Mouse (Mus musculus) activated CD4-positive, CD25-positive, alpha-beta regulatory T cell, adult 4 months (primary cell): ENCODE data around the gene Tmed11. TPM values are rescaled to one million over a fixed set of nuclear protein-coding genes. Genes with fewer than 3 reads are reported as not detected.
"Not testable (repeated sequence)": the region's sequence is repeated elsewhere in the genome, so short reads cannot be mapped to it uniquely, and the experiment has no call there.

ENCODE experiments used
- ATAC-seq: one replicate; pipeline ENCODE4 v1.8.0; 2017
- polyA plus RNA-seq, 2 experiments: library from polyadenylated mRNA; unstranded; fragments of 100-300 nt; shearing (Covaris generic); gene quantifications; one replicate each; pipeline ENCODE4 v1.2.1; 2017

Gene Tmed11
- polyA plus RNA-seq, result not detected

- not testable (repeated sequence) for ATAC-seq
These were observed at the start of gene Tmed11 for GRCm38 (mm10) chr5:108795263-108795662. Gene Tmed11, minus strand, starts transcription at chr5:108795363.

GRCm38 (mm10) chr5:108836156-108836555 is 41.0 kb upstream of the Tmed11 start:
- no peak for ATAC-seq

DNA sequence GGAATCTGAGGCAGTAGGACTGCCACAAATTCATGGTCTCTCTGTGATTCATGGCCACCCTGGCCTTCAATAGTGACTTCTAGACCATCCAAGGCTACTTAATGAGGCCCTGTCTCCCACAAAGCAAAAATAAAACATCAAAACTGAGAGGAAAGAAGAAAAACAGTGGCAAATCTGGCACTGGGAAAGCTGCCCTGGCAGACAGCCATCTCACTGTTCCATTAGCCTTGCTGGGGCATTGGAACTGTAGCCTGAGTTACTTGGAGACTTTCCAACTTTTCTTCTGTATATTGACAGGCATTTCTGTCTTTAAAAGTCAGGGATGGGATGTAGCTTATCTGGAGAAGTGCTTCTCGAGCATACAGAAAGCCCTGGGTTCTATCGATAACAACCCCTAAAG is 28.1 kb upstream of the Tmed11 start:
- no peak for ATAC-seq

GRCm38 (mm10) chr5:108808750-108809149 is 13.6 kb upstream of the Tmed11 start, which contains the start of gene Vmn2r8:
Gene Vmn2r8, minus strand, starts transcription at chr5:108808850.
- ATAC-seq, result not testable (repeated sequence)

- ATAC-seq, result no peak
These were observed 8.5 kb upstream of the Tmed11 start for GRCm38 (mm10) chr5:108803646-108804045.

- not testable (repeated sequence) for ATAC-seq
These were observed 4.8 kb downstream of the Tmed11 start for GRCm38 (mm10) chr5:108790385-108790784.

DNA sequence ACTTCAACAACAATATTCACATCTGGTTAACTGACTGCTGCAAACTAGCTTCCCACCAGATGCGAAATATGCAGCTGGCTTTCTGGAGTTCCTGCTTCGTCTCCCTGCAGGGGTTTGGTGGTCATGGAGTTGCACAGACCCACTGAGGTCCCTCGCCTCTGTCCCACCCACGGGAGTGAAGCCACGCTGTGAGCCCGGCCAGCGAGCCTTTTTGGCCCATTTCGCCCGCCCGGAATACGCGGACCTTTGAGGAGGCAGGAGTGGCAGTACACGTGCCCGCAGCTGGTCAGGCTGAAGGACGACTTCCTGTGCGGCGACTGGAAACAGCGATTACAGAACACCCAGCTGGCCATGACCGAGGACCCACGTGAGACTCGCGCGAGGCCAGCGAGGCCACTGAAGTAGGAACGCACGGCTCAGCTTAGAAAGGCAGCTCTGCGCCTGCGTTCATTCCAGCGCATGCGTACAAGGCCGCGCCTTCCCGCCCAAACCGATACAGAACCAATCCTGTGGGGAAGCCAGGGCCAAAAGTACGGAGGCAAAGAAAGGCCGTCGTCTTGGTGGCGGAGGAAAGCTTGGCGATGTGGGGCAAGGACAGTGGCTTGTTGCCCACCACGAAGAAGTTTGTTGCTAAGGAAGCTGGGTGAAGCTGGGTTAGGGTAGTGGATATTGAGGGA is 20.4 kb downstream of the Tmed11 start, which contains the start of gene Rnf212:
Gene Rnf212 (minus strand): TSS at position 353 of the 677 bp plus-strand sequence.
- no peak for ATAC-seq

DNA sequence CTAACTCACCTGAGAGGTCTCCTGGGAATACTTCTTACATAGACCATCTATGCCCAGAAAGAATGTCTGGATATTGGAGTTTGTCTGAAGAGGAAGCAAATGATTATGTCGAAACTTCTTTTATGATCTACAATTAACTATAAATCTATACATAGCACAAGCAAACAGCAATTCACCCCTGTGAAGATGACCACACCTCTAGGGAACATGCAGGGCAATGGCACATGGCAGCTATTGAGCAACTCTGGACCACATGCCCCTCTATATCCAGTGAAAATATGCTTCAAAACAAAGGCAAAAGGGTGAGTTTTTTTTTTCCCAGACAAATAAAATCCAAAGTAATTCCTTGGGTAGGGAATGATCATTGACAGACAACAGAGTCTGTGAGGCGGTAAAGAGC is 35.2 kb downstream of the Tmed11 start:
- ATAC-seq, result no peak

DNA sequence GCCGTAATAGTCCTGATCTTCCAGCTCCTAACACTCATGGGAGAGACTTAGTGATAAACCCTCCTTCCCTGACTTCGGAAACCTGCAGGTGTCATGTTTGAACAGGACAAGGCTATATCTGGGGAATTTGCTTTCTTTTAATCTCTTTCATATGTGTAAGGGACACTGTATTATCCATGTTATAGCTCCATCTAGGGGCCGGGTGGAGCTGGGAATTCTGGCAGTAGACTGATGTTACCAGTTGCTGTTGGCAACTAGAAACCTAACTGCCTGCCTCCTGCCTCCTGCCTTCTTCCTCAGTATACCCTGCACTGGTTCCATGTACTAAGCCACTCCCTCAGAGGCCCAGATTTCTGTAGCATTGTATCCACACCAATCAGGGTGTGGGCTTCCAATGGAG is 36.8 kb downstream of the Tmed11 start:
- no peak for ATAC-seq

GRCm38 (mm10) chr5:108751258-108751657 is 43.9 kb downstream of the Tmed11 start:
- not testable (repeated sequence) for ATAC-seq

DNA sequence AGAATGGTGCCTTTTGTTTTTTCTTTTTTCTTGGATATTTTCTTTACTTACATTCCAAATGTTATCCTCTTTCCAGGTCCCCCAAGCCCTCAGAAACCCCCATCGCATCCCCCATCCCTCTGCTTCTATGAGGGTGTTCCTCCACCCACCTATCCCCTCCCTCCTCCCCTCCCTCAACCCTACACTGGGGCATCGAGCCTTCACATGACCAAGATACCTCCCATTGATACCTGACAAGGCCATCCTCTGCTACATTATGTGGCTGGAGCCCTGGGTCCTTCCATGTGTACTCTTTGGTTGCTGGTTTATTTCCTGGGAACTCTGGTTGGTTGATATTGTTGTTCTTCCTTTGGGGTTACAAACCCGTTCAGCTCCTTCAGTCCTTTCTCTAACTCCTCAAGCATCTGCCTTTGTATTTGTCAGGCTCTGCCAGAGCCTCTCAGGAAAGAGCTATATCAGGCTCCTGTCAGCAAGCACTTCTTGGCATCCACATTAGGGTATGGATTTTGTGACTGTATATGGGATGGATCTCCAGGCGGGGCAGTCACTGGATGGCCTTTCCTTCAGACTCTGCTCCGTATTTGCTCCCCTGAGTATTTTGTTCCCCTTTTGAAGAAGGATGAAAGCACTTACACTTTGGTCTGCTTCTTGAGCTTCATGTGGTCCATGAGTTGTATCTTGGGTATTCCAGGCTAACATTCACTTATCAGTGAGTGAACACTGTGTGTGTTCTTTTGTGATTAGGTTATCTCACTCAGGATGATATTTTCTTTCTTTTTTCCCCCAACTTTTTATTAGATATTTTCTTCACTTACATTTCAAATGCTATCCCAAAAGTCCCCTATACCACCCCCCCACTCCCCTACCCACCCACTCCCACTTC is 44.6 kb downstream of the Tmed11 start:
- no peak for ATAC-seq

GRCm38 (mm10) chr5:108744629-108745028 is 50.5 kb downstream of the Tmed11 start:
- ATAC-seq, result no peak

GRCm38 (mm10) chr5:108743856-108744255 is 51.3 kb downstream of the Tmed11 start:
- ATAC-seq, result no peak

DNA sequence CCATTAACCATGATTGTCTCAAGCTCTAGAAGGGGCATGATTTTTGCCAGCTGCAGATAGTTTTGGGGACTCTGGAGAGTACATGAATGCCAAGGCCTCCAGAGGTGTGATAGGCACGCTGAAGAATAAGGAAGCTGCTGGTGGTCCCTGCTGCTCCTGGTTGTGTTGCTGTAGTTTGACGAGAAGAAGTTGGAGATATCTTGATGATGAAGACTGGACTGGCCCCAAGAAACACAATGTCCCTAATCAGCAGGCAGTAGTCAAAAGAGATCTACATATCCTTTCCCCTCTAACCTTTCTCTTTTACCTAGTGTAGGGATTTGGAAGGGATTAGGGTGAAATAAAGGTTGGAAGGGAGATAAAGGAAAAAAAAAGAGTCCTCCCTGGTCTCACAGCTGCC is 52.6 kb downstream of the Tmed11 start:
- ATAC-seq, result no peak

DNA sequence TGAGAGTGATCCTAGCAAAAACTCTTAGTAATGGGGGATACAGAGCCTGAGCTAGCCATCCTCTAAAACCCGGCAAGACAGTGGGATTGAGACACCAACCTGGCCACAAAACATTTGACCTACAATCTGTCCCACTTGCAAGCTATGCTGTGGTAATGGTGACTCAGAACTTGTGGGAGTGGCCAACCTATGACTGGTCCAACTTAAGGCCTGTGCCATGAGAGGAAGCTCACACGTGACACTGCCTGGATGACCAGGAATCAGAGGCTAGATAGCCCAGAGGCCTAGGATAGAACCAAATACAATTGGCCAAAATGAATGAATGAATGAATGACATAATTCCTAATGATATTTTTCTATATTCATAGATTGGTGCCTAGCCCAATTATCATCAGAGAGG is 53.3 kb downstream of the Tmed11 start:
- ATAC-seq, result no peak

DNA sequence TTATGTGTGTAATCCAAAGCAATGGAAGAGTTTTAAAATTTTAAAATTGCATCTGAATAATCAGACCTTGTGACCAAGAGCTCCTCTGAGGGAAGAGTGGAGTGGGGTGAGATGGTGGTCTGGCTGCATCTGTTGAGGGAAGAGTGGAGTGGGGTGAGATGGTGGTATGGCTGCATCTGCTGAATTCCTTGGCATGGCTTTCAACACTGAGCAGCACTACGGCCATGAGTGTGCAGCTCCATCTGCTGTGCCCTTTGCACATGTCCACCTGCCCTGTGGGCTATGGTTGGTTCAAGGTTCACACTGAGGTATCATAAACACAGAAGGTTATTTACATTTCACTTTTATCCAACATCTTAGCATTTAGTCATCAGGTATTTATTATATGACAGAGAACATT is 67.7 kb downstream of the Tmed11 start:
- ATAC-seq, result no peak

Other genes with a start within 250 kb of the Tmed11 start
- gene Cplx1, start 245.3 kb downstream of the Tmed11 start, polyA plus RNA-seq, result not detected
- gene Gak, start 165.6 kb downstream of the Tmed11 start, polyA plus RNA-seq, result 10 to 100 TPM; 66.0 to 73.0 TPM
- 10 to 100 TPM; 36.5 to 39.2 TPM for gene Tmem175, start 165.6 kb downstream of the Tmed11 start, polyA plus RNA-seq
- gene Idua, start 135.0 kb downstream of the Tmed11 start, polyA plus RNA-seq, result 1 to 10 TPM; 8.8 to 9.8 TPM
- gene Dgkq, start 125.7 kb downstream of the Tmed11 start, polyA plus RNA-seq, result 1 to 10 TPM; 4.4 to 4.5 TPM
- under 1 TPM in 1 of 2 experiments, not detected in 1; 0.31 TPM for gene Slc26a1, start 119.8 kb downstream of the Tmed11 start, polyA plus RNA-seq
- not detected for gene Fgfrl1, start 103.0 kb downstream of the Tmed11 start, polyA plus RNA-seq
- gene Rnf212, start 20.4 kb downstream of the Tmed11 start, polyA plus RNA-seq, result not detected
- gene Vmn2r8, start 13.5 kb upstream of the Tmed11 start, polyA plus RNA-seq, result not detected
- gene Vmn2r9, start 57.2 kb upstream of the Tmed11 start, polyA plus RNA-seq, result under 1 TPM in 1 of 2 experiments, not detected in 1; 0.26 TPM
- not detected for gene Vmn2r10, start 211.2 kb upstream of the Tmed11 start, polyA plus RNA-seq